Mouse (Mus musculus) retina, postnatal 1 day (tissue): ENCODE measurements around the gene Fras1.
A peak's percentile ranks its signal among the peaks of the same experiment; 100 is the strongest.

Experiments
- DNase-seq: peaks from one replicate; pipeline ENCODE4 v3.0.0-alpha.2; 2012

Gene Fras1

DNA sequence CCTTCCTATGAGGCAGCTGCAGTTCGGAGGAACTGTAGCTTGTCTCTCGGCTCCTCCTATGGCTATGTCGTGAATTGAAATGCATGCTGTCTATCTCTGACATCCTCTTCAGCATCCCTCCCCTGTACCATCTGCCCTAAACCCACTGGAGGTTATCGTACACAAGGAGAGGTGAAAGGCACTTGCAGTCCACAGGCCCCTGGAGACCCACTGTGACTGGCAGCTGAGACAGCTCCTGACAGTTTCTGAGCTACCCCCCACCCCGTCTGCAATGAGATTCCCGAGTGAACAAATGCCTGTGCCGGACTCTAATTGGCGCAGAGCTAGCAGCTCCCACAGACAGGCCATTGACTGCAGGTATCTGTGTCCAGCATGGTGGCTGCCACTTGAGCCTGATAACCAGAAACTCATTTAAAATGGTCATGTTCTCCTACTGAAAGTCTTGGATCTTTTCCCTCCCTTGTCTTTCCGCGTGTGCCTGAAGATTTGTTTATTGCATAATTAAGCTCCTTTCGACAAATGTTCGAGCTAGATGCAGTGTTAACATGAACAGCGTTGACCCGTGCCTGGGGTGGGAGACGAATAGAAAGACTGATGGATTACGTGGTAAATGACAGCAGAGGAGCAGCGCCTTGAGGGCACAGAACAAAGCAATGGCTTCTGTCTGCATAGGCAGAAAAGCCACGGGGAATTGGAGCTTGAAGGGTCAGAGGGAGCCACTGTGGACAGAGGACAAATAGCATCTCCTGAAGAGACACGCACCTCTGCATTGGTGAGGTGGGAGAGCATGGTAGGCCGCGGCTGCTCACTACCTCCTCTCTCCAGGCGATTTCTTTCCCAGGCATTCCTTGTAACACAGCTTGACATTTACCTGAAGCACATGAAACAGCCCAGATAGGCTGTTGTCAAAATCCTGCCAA, 329.2 kb downstream of the Fras1 start:
- DNase-seq, result peak; percentile 40

- DNase-seq, result no peak
Observed at GRCm38 (mm10) chr5:96708515-96708914, 334.8 kb downstream of the Fras1 start.

DNA sequence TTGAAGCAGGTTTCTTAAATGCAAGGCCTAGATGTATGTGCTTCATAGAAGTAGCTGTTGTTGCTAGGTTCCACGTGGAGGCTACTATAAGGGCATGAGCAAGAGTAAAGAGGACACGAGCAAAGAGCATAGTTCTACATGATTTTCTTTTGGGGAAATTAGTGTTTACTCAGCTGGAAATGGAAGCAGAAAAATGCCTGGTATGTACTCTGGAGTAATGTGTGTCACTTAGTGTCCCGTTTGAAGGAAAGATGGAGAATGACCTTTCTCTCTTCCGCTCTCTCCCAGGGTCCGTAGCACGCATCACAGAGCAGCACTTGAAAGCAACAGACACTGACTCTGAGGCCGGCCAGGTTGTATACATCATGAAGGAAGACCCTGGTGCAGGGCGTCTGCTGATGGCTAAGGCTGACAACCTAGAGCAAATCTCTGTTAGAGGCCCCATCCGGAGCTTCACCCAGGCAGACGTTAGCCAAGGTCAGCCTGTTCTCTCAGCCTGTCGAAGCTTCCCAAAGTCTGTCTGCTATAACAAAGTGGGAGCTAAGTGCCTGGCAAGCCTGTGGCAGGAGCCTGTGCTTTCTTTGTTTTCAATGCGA, 338.4 kb downstream of the Fras1 start:
- peak; percentile 30 for DNase-seq

GRCm38 (mm10) chr5:96712799-96713198, 339.0 kb downstream of the Fras1 start:
- no peak for DNase-seq

DNA sequence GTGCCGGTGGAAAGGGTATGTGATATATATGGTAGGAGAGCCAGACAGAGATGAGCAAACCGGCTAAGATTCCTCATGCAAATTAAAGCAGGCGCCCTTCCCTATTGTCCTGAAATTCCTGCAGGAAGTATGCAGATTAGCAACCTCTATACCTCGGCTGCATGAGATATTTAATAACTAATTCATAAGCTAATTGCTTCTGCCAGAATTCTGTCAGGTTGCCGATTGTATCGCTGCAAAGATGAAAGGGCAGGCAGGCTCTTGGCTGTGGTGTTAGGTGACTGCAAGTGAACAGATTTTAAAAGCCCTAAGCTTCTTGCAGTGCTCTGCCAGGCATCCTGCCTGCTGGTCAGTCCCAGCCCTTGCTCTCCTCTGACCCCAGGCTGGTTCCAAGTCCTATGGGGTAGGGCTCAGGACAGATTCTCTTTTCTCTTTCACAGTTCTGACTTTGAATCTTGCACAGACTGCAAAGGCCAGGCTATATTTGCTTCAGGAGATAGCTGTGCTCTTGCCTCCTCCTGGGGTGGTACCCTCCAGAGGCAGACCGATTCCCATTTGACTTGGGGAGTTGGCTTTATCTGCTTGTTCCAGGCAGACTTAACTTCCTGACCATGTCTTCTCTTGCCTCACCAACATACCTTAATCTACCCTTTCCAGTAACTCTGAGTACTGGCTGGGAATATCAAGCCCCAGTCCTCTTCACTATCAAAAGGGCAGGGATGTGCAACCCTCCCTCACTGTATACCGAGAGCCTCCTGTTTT, 342.7 kb downstream of the Fras1 start:
- no peak for DNase-seq

GRCm38 (mm10) chr5:96717690-96718089, 343.9 kb downstream of the Fras1 start:
- no peak for DNase-seq

- DNase-seq, result no peak
Observed at GRCm38 (mm10) chr5:96718601-96719000, 344.8 kb downstream of the Fras1 start.

- DNase-seq, result no peak
Observed at GRCm38 (mm10) chr5:96719221-96719620, 345.5 kb downstream of the Fras1 start.

- DNase-seq, result no peak
Observed at GRCm38 (mm10) chr5:96722690-96723089, 348.9 kb downstream of the Fras1 start.

DNA sequence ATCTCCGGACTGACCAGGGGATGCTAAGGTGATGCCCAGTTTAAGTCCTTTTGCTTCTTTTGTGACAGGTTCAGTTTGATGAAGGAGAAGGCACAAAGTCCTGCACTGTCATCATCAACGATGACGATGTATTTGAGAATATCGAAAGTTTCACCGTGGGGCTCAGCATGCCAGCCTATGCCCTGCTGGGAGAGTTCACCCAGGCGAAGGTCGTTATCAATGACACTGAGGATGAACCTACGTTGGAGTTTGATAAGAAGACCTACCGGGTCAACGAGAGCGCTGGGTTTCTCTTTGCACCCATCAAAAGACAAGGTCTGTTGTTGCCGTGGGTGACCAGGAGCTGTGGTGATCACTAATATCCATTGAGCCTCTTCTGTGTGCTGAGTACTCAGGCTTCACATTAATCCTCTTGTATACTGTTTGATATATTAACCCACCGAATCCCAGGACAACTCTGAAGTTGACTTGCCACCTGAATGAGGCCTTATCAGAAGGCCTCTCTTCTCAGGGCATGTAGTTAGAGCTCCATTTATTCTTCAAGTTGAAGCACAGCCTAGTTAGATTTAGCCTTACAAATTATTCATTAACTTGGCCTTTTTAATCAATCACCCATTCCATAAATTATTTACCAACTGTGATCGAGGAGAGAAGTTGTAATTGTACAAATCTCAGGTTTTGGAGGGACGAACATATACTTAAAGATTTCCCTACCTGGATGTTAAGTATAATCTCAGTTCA, 365.6 kb downstream of the Fras1 start:
- DNase-seq, result no peak

DNA sequence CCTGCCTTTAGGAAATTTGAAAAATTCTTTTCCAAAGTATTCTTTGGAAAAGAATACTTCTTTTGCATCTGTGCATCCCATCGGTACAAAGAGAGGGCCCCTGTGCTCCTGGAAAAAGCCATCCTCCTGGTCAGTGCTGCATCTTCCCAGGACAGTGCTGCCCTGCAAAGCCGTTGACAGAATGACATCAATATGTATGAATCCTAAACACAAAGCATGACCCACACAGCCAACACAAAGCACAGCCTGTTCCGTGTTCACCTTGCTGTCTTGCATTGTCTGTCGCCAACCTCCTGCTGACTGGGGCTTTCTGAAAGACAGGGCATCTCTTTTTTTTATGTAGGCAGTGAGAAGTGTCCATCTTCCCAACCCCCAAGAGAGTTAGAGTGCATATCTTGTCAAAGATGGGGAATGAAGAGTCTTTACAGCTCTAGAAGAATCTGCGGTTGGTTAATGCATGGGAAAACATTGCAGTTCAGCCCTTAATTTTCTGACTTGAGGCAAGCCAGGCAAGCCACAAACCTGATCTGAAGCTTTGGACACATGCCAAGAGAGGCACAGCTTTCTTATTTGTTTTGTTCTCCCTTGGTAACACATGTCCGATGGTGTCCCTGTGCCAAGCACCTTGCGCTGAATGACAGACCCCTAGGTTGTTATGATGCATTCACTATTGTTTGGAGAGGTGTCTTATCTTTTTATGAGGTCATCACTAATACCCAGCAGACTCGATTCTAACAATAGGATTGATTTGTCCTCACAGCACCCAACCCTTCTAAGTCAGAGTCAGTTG, 373.6 kb downstream of the Fras1 start:
- DNase-seq, result peak; percentile 63

DNA sequence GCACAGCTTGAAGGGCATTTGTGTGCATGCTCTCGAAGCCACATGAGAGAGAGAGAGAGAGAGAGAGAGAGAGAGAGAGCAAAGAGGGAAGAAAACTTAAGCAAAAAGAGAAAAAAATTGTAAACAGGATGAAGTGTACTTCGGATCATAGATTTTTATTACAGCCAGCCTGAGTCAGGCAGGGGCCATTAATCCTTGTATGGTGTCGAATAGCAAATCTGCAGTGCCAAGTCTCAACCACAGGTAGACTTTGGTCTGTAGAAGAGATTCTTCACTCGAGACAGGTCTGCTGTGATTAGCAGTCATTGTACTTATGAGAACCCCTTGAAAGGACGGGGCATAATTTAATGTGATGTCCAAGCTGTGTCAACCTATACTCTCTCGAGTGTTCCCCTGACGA, 383.9 kb downstream of the Fras1 start:
- no peak for DNase-seq

- no peak for DNase-seq
Observed at GRCm38 (mm10) chr5:96762021-96762420, 388.3 kb downstream of the Fras1 start.

- peak; percentile 83 for DNase-seq
Observed at GRCm38 (mm10) chr5:96768846-96769471, 395.2 kb downstream of the Fras1 start.

DNA sequence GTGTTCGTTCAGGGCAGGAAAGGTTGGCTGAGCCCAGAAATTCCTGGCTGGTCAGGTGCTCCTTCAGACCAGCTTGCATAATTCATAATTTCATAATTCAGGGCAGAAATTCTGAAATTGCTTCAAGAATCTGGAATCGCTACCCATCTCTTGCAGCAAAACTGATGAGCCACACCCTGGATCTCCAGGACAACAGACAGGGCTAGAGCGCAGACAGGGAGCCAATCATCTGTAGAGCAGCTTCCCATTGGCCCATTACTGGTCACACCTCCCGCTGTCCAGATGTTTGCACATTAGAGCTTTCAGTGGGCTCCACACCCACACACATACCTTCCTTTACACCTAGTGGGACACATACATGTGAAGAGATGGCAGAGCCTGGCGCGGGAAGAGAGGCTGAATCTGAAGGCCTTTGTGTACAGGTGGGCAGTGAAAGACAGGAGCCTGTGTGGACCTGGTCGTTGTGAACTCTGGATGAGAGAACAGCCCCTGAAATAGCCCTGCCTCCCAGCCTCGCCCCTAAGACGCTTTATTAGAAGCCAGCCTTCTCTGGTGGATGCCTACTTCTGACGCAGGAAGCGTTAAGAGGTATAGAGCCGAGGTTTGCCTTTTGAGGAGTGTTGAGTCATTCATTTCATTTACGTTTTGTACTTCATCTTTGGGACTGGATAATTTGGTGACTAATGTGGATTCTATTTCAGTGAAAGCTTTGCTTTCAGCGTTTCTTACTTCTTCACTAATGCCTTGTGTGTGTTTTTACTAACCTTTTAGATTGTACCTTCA, 409.9 kb downstream of the Fras1 start:
- no peak for DNase-seq

- DNase-seq, result no peak
Observed at GRCm38 (mm10) chr5:96785096-96785495, 411.3 kb downstream of the Fras1 start.

GRCm38 (mm10) chr5:96792422-96792821, 418.7 kb downstream of the Fras1 start:
- no peak for DNase-seq

DNA sequence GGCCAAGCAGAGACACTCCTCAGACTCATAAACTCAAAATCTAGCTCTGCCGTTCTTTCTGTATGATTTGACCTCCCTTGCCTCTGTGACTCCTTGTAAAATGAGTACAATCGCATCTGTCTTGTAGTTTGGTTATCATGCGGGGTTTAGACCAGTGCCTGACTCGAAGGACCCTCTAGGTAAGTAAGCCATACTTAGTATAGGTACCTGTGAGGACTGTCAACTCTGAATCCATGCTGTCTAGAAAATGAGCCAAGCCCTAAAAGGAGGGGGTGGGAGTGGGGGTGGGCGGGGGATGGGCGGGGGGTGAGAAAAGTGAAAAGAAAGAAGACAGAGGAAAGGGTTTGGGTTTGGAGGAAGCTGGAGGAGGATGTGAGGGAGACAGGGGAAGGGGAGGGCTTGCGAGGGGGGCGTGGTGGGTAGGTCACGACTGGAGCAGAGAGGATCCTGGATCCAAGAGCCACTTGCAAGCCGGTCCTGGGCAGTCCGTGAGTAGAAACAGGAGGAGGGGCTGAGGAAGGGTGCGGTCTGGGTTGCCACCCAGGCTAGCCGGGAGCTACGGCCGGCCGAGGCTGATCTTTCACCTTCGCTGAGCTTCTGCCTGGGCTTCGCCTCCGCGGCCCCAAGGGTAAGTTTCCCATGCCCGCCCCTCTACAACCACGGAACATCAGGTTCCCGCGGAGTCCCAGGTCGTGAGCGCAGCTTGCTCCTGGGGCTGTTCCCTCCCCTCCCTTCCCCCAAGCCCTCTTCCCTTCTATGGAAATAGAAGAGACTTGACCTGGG, 419.4 kb downstream of the Fras1 start, which contains the start of gene Anxa3:
Gene Anxa3 (plus strand): TSS at position 404 of the 783 bp plus-strand sequence.
- DNase-seq, result peak; percentile 46

GRCm38 (mm10) chr5:96793953-96794635, 420.3 kb downstream of the Fras1 start:
- DNase-seq, result no peak
